Mouse (Mus musculus): Measurements from ENCODE around the gene Akap6.

Gene Akap6

GRCm38 (mm10) chr12:52699146-52699545, at the start of gene Akap6:
Gene Akap6 (plus strand): TSS chr12:52699383.
- no peak for DNase-seq

- DNase-seq, result peak; percentile 24
Measured at GRCm38 (mm10) chr12:52662907-52663790, 36.0 kb upstream of the Akap6 start.

- DNase-seq, result no peak
Measured at GRCm38 (mm10) chr12:52664944-52665343, 34.2 kb upstream of the Akap6 start.

GRCm38 (mm10) chr12:52671436-52671835, 27.7 kb upstream of the Akap6 start:
- no peak for DNase-seq

- no peak for DNase-seq
Measured at GRCm38 (mm10) chr12:52671943-52672342, 27.2 kb upstream of the Akap6 start.

GRCm38 (mm10) chr12:52673361-52673960, 25.7 kb upstream of the Akap6 start:
- DNase-seq, result no peak

- no peak for DNase-seq
Measured at GRCm38 (mm10) chr12:52675010-52675409, 24.2 kb upstream of the Akap6 start.

GRCm38 (mm10) chr12:52687355-52687754, 11.8 kb upstream of the Akap6 start:
- DNase-seq, result no peak

- DNase-seq, result no peak
Measured at GRCm38 (mm10) chr12:52688712-52689111, 10.5 kb upstream of the Akap6 start.

- DNase-seq, result no peak
Measured at GRCm38 (mm10) chr12:52691552-52691951, 7.6 kb upstream of the Akap6 start.

GRCm38 (mm10) chr12:52692290-52692974, 6.8 kb upstream of the Akap6 start:
- peak; percentile 11 for DNase-seq

- no peak for DNase-seq
Measured at GRCm38 (mm10) chr12:52697407-52698109, 1.6 kb upstream of the Akap6 start.

GRCm38 (mm10) chr12:52698276-52698930, 780 bp upstream of the Akap6 start:
- no peak for DNase-seq

GRCm38 (mm10) chr12:52699961-52700696, 946 bp downstream of the Akap6 start:
- no peak for DNase-seq

GRCm38 (mm10) chr12:52700697-52701191, 1.6 kb downstream of the Akap6 start:
- DNase-seq, result no peak

- DNase-seq, result no peak
Measured at GRCm38 (mm10) chr12:52701201-52701641, 2.0 kb downstream of the Akap6 start.

- no peak for DNase-seq
Measured at GRCm38 (mm10) chr12:52702368-52702967, 3.3 kb downstream of the Akap6 start.

- DNase-seq, result no peak
Measured at GRCm38 (mm10) chr12:52704081-52704480, 4.9 kb downstream of the Akap6 start.

- DNase-seq, result no peak
Measured at GRCm38 (mm10) chr12:52704810-52705209, 5.6 kb downstream of the Akap6 start.

GRCm38 (mm10) chr12:52711382-52711781, 12.2 kb downstream of the Akap6 start:
- DNase-seq, result no peak

All from kidney, adult 11 months (tissue).